Mouse (Mus musculus): ENCODE measurements around the gene Cdk5rap3.

DNA sequence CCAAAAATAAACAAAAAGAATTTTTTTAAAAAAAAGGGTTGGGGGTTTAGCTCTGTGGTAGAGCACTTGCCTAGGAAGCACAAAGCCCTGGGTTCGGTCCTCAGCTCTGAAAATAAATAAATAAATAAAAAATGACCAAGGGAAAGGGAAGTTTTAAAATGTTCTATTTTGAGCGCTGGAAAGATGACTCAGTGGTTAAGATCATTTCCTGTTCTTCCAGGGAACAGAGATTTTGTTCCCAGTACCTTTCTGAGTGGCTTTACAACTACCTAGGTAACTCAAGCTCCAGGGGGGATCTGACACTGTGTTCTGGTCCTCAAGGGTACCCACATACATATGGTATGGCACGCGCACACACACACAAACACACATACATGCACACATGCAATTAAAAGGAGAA is 20.4 kb downstream of the Cdk5rap3 start:
- TF ChIP-seq POLR2A (IDR thresholded peaks at IDR 0.05; ENCODE audit: low read depth, low read length) (no peak), CTCF (IDR thresholded peaks at IDR 0.05; ENCODE audit: borderline replicate concordance, insufficient read depth, low read length) (no peak)

Data from embryonic fibroblast, embryonic 13.5 days (primary cell).